Mouse (Mus musculus) liver, postnatal 0 days (tissue): ENCODE data around the gene A630001G21Rik. TPM values are rescaled to one million over a fixed set of nuclear protein-coding genes. Genes with fewer than 3 reads are reported as not detected.

Experiments
- ATAC-seq: fragments of 200-750 bp; cut with Nextera tagmentation; 2 replicates; pipeline ENCODE4 v1.8.0; 2017; ENCODE audit warnings: mild to moderate bottlenecking, moderate library complexity
- DNase-seq: peaks from one replicate; pipeline ENCODE4 v3.0.0-alpha.2; 2016
- H3K27ac ChIP-seq: fragments of 300-500 bp; sonication (generic); 2 replicates; pipeline ENCODE4 v1.5.1; 2014; ENCODE audit warnings: antibody characterized with exemption, moderate library complexity, mild to moderate bottlenecking, low read depth
- H3K27me3 ChIP-seq: fragments of 300-500 bp; sonication (generic); 2 replicates; pipeline ENCODE4 v1.6.1; 2014; ENCODE audit warnings: low read length, control low read depth, mixed read lengths; ENCODE audit not compliant: insufficient read depth
- H3K36me3 ChIP-seq: fragments of 300-500 bp; sonication (generic); replicated peaks from 2 replicates; pipeline ENCODE4 v1.6.1; 2014; ENCODE audit warnings: mild to moderate bottlenecking, control low read depth, low read length, moderate library complexity, mixed read lengths; ENCODE audit not compliant: insufficient read depth
- H3K4me1 ChIP-seq: fragments of 300-500 bp; sonication (generic); 2 replicates; pipeline ENCODE4 v1.6.1; 2014; ENCODE audit warnings: antibody characterized with exemption, mild to moderate bottlenecking, control low read depth; ENCODE audit not compliant: insufficient read depth
- H3K4me2 ChIP-seq: fragments of 300-500 bp; sonication (generic); 2 replicates; pipeline ENCODE4 v1.6.1; 2014; ENCODE audit warnings: low read depth, mild to moderate bottlenecking, low read length, moderate library complexity, mixed read lengths
- H3K4me3 ChIP-seq: fragments of 300-500 bp; sonication (generic); 2 replicates; pipeline ENCODE4 v1.5.1; 2014; ENCODE audit warnings: low read depth, low read length
- H3K9ac ChIP-seq: fragments of 300-500 bp; sonication (generic); replicated peaks from 2 replicates; pipeline ENCODE4 v1.6.1; 2014; ENCODE audit warnings: mild to moderate bottlenecking, moderate library complexity
- H3K9me3 ChIP-seq: fragments of 300-500 bp; sonication (generic); 2 replicates; pipeline ENCODE4 v1.6.1; 2016; ENCODE audit warnings: mild to moderate bottlenecking, control low read depth, low read length, mixed read lengths
- CTCF ChIP-seq: sonication (generic); IDR thresholded peaks from 2 replicates; pipeline ENCODE4 v1.5.1; 2016; ENCODE audit warnings: antibody characterized with exemption, low read depth
- EP300 ChIP-seq: IDR thresholded peaks from 2 replicates; pipeline ENCODE4 v1.6.1; 2016; ENCODE audit warnings: antibody characterized with exemption, low read depth, mild to moderate bottlenecking
- WGBS: fragments of 180-500 bp; shearing (Covaris S2); extraction: QIAGEN DNeasy Blood & Tissue Kit; methylation state at CpG from one replicate; pipeline ENCODE4 v1.1.7; 2014; ENCODE audit not compliant: insufficient replicate concordance; 5-methylcytosine and 5-hydroxymethylcytosine counted together
- polyA plus RNA-seq: library from polyadenylated mRNA; unstranded; fragments of >200 nt; fragmentation: Nextera tagmentation; extraction: Ambion mirVana; gene quantifications from 2 replicates; pipeline ENCODE4 v1.2.1, GENCODE M21; 2015

The A630001G21Rik gene
- polyA plus RNA-seq, 1 experiment from 2014 or later = 3.8 TPM

DNA sequence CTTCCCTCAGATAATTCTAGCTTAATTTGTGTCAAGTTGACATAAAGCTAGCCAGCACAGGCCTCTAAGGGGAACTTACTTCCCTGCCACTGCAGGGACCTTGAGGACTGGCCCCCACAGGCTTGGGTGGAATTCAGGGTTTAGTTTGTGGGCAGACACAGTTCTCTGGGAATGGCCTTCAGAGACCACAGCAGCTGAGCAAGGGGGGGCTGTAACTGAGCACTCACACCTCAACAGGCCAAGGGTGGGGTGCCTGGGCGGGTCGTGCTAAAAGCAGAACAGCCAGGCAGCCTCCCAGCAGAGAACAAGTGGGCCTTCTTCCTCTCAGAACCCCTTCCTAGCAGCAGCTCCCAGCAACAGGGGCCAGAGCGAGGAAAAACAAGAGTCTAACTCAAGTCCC lies 12.3 kb downstream of the A630001G21Rik start:
- H3K36me3 ChIP-seq = no peaks in the 10 kb centered on the region
- ATAC-seq = no peak
- H3K4me3 ChIP-seq = no peak overlapping the region
- TF ChIP-seq EP300 (no peak), CTCF (no peak)
- H3K9ac ChIP-seq = no peak overlapping the region
- H3K27ac ChIP-seq = no peak overlapping the region
- H3K4me2 ChIP-seq = no peak overlapping the region
- WGBS = 39% methylated on average over 3 of the region's 3 CpGs
- no peaks in the 10 kb centered on the region for H3K9me3 ChIP-seq
- no peaks in the 10 kb centered on the region for H3K4me1 ChIP-seq
- no peak for DNase-seq
- H3K27me3 ChIP-seq = no peaks in the 10 kb centered on the region

DNA sequence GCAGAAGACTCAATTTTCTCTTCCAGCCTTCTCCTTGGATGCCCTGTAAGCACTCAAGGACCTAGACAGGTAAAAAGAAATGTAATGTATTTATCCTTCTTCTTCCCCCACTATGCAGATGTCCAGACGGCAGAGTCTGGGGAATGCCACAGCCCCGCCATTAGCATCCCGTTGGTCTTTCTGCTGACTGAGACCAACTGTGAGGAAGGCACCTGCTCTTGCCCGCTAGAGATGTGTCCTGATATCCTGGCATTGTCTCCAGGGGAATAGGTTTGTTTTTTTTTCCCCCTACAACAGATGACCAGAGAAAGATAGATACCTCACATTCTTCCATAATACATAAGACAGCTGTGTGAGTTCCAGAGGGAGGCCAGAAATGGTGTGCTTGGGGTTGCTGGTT lies 14.2 kb downstream of the A630001G21Rik start:
- Histone ChIP-seq H3K27me3 (no peaks in the 10 kb centered on the region), H3K9me3 (no peaks in the 10 kb centered on the region), H3K4me3 (no peak overlapping the region), H3K4me1 (no peaks in the 10 kb centered on the region), H3K9ac (no peak overlapping the region), H3K36me3 (no peaks in the 10 kb centered on the region), H3K27ac (no peak overlapping the region), H3K4me2 (no peak overlapping the region)
- TF ChIP-seq EP300 (no peak), CTCF (no peak)
- no peak for DNase-seq
- WGBS = 72% methylated on average over 4 of the region's 4 CpGs
- ATAC-seq = no peak

DNA sequence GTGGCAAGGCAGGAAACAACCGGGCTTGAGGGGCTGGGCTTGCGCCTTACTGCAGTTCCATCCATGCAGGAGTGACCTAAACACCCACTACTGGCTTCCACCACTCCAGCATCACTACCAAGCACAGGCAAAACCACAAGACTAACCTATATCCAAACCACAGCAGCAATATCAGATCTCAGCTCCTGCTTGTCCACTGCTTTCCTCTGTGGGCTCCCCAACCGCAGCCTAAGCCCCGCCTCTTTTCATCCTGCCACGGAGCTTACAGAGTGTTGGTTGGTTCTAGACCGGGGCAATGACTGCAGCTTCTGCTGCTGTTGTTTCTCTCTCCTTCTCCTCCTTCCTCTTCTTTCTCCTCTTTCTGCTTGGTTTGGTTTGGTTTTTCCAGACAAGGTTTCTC lies 15.1 kb downstream of the A630001G21Rik start:
- Histone ChIP-seq H3K4me3 (no peak overlapping the region), H3K27ac (no peak overlapping the region), H3K4me2 (no peak overlapping the region), H3K27me3 (no peaks in the 10 kb centered on the region), H3K9me3 (no peaks in the 10 kb centered on the region), H3K4me1 (peaks cover under 1% of the 10 kb centered on the region; the same call in 1 of the 2 replicates), H3K9ac (no peak overlapping the region), H3K36me3 (no peaks in the 10 kb centered on the region)
- 26% methylated on average over 6 of the region's 6 CpGs for WGBS
- TF ChIP-seq CTCF = no peak
- TF ChIP-seq EP300 = no peak
- DNase-seq (no peak), ATAC-seq (no peak)

DNA sequence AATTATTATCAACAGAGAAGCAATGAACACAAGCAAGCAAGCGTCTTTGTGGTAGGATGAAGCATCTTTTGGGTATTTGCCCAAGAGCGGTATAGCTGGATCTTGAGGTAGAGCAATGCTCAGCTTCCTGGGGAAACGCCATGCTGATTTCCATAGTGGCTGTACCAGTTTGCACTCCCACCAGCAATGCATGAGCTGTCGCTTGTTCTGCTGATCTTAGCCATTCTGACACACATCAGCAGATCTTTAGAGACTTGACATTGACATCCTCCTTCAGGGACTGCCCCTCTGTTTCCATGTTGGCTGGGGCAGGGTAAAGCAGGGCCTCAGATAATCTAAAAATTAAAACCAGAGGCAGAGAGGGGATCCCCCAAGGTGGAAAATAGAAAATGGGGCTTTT lies 16.8 kb downstream of the A630001G21Rik start:
- no peak for DNase-seq
- Histone ChIP-seq H3K4me1 (peaks cover 4% of the 10 kb centered on the region; the same call in 1 of the 2 replicates), H3K4me2 (no peak overlapping the region), H3K36me3 (no peaks in the 10 kb centered on the region), H3K4me3 (no peak overlapping the region), H3K27me3 (no peaks in the 10 kb centered on the region), H3K9me3 (no peaks in the 10 kb centered on the region), H3K27ac (no peak overlapping the region), H3K9ac (no peak overlapping the region)
- 80% methylated on average over 4 of the region's 4 CpGs for WGBS
- no peak for ATAC-seq
- TF ChIP-seq CTCF (no peak), EP300 (no peak)

DNA sequence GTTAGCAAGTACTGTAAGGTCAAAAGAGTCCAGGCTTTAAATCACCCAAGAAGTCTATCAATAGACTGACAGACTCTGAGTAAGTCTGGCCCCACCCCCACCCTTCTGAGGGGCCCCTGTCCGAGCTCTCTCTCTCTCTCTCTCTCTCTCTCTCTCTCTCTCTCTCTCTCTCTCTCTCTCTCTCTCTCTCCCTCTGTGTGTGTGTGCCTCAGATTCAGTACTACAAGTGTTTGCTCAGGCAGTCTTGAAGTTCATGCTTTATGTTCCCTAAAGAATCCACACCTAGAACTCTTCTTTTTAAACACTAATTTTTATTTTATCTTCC lies 19.5 kb downstream of the A630001G21Rik start:
- WGBS = 18% methylated on average over 1 of the region's 1 CpGs
- no peaks in the 10 kb centered on the region for H3K27me3 ChIP-seq
- no peak overlapping the region for H3K27ac ChIP-seq
- H3K9me3 ChIP-seq = no peaks in the 10 kb centered on the region
- ATAC-seq (no peak), DNase-seq (no peak)
- H3K9ac ChIP-seq = no peak overlapping the region
- H3K36me3 ChIP-seq = no peaks in the 10 kb centered on the region
- H3K4me3 ChIP-seq = no peak overlapping the region
- TF ChIP-seq EP300 = no peak
- TF ChIP-seq CTCF = no peak
- no peak overlapping the region for H3K4me2 ChIP-seq
- peaks cover 4% of the 10 kb centered on the region; the same call in 1 of the 2 replicates for H3K4me1 ChIP-seq

DNA sequence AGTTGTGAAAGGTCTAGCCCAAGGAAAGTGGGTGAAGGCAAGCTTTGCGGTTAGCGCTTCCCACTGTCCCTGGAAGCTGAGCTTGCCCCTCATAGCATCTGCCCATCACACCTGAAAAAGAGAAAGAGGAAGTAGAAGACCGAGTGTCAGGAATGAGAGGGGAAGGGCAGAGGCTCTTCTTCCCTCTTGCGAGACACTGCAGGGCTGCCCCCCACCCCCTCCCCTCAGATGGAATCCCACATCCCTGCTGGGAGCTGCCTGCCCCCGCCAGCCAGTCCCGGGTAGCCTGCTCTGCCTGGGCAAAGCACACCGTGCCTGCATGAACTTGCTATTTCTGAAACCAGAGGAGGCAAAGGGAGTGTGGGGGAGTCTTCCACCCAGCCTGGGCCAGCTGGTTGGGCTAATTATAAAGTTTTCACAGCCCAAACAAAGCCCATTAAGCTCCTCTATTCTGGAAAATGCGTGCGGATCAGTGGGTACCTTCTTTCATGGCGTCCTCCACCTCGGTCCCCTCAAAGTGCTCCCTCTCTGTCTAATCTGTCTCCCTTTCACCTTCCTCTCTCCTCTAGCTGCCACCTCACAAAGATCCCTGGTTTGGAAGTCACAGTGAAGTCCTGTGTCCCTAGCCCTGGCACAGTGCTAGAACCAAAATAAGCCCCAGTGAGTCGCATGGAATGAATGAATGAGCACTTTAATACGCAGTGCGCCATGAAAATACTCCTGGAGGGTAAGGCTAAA lies 20.0 kb downstream of the A630001G21Rik start:
- DNase-seq (no peak), ATAC-seq (no peak)
- no peaks in the 10 kb centered on the region for H3K27me3 ChIP-seq
- H3K4me3 ChIP-seq = no peak overlapping the region
- 27% methylated on average over 14 of the region's 14 CpGs for WGBS
- H3K4me2 ChIP-seq = peak overlapping the region; percentile 38
- peaks cover 4% of the 10 kb centered on the region; the same call in 1 of the 2 replicates for H3K4me1 ChIP-seq
- H3K36me3 ChIP-seq = no peaks in the 10 kb centered on the region
- no peaks in the 10 kb centered on the region for H3K9me3 ChIP-seq
- TF ChIP-seq CTCF (no peak), EP300 (no peak)
- no peak overlapping the region for H3K9ac ChIP-seq
- H3K27ac ChIP-seq = no peak overlapping the region
